Mouse (Mus musculus) midbrain, embryonic 11.5 days (tissue): ENCODE measurements around the gene Dnaaf2. TPM values are rescaled to one million over a fixed set of nuclear protein-coding genes. Genes with fewer than 3 reads are reported as not detected.
A peak's percentile ranks its signal among the peaks of the same experiment; 100 is the strongest.

Source experiments
- ATAC-seq: fragments of 200-750 bp; cut with Nextera tagmentation; 2 replicates; pipeline ENCODE4 v1.8.0; 2017; ENCODE audit warnings: moderate TSS enrichment, moderate library complexity; ENCODE audit not compliant: low FRiP score
- DNase-seq: peaks from one replicate; pipeline ENCODE4 v3.0.0; 2015; ENCODE audit warnings: low spot score; ENCODE audit errors: missing footprints
- H3K27ac ChIP-seq: fragments of 300-500 bp; sonication (generic); 2 replicates; pipeline ENCODE4 v1.5.1; 2014; ENCODE audit warnings: low read depth, low read length
- H3K27me3 ChIP-seq: fragments of 300-500 bp; sonication (generic); 2 replicates; pipeline ENCODE4 v1.6.1; 2014; ENCODE audit warnings: mild to moderate bottlenecking, low read length, moderate library complexity, mixed read lengths; ENCODE audit not compliant: control insufficient read depth, insufficient read depth
- H3K36me3 ChIP-seq: fragments of 300-500 bp; sonication (generic); 2 replicates; pipeline ENCODE4 v1.6.1; 2014; ENCODE audit warnings: mild to moderate bottlenecking, low read length, moderate library complexity, mixed read lengths; ENCODE audit not compliant: control insufficient read depth, insufficient read depth
- H3K4me1 ChIP-seq: fragments of 300-500 bp; sonication (generic); 2 replicates; pipeline ENCODE4 v1.6.1; 2014; ENCODE audit warnings: low read length; ENCODE audit not compliant: control insufficient read depth, insufficient read depth
- H3K4me2 ChIP-seq: fragments of 300-500 bp; sonication (generic); 2 replicates; pipeline ENCODE4 v1.6.1; 2014; ENCODE audit warnings: mild to moderate bottlenecking, moderate library complexity
- H3K4me3 ChIP-seq: fragments of 300-500 bp; sonication (generic); 2 replicates; pipeline ENCODE4 v1.5.1; 2014; ENCODE audit warnings: low read depth, low read length
- H3K9ac ChIP-seq: fragments of 300-500 bp; sonication (generic); 2 replicates; pipeline ENCODE4 v1.6.1; 2014; ENCODE audit warnings: low read length
- H3K9me3 ChIP-seq: fragments of 300-500 bp; sonication (generic); 2 replicates; pipeline ENCODE4 v1.6.1; 2016; ENCODE audit warnings: low read length; ENCODE audit not compliant: control insufficient read depth
- WGBS: fragments of 180-500 bp; shearing (Covaris S2); extraction: QIAGEN DNeasy Blood & Tissue Kit; methylation state at CpG from one replicate; pipeline ENCODE4 v1.1.7; 2014; 5-methylcytosine and 5-hydroxymethylcytosine counted together
- polyA plus RNA-seq: library from polyadenylated mRNA; unstranded; fragments of >200 nt; fragmentation: Nextera tagmentation; extraction: Ambion mirVana; gene quantifications from 2 replicates; pipeline ENCODE4 v1.2.1, GENCODE M21; 2014

Dnaaf2 gene
- polyA plus RNA-seq, 1 experiment from 2014 or later: 13.3 TPM

GRCm38 (mm10) chr12:69220613-69221277 lies 22.5 kb upstream of the Dnaaf2 start:
- H3K9me3 ChIP-seq: no peaks in the 10 kb centered on the region
- no peak overlapping the region for H3K4me3 ChIP-seq
- no peaks in the 10 kb centered on the region for H3K4me1 ChIP-seq
- no peaks in the 10 kb centered on the region for H3K36me3 ChIP-seq
- no peak overlapping the region for H3K4me2 ChIP-seq
- WGBS: 91% methylated on average over 19 of the region's 19 CpGs
- no peak overlapping the region for H3K27ac ChIP-seq
- H3K9ac ChIP-seq: no peak overlapping the region
- DNase-seq (no peak), ATAC-seq (no peak)
- H3K27me3 ChIP-seq: no peaks in the 10 kb centered on the region

- Histone ChIP-seq H3K4me3 (no peak overlapping the region), H3K27ac (no peak overlapping the region), H3K9ac (no peak overlapping the region), H3K9me3 (no peaks in the 10 kb centered on the region), H3K36me3 (peaks cover 11% of the 10 kb centered on the region; the same call in 1 of the 2 replicates), H3K4me1 (no peaks in the 10 kb centered on the region), H3K27me3 (no peaks in the 10 kb centered on the region), H3K4me2 (no peak overlapping the region)
- no peak for ATAC-seq
- 96% methylated on average over 7 of the region's 7 CpGs for WGBS
- DNase-seq: no peak
Measured at GRCm38 (mm10) chr12:69216587-69216986, 18.4 kb upstream of the Dnaaf2 start.

GRCm38 (mm10) chr12:69215000-69215785 lies 17.0 kb upstream of the Dnaaf2 start:
- H3K27ac ChIP-seq: no peak overlapping the region
- no peak overlapping the region for H3K4me3 ChIP-seq
- H3K4me2 ChIP-seq: no peak overlapping the region
- 86% methylated on average over 3 of the region's 3 CpGs for WGBS
- DNase-seq: no peak
- no peak for ATAC-seq
- no peaks in the 10 kb centered on the region for H3K4me1 ChIP-seq
- no peaks in the 10 kb centered on the region for H3K9me3 ChIP-seq
- no peak overlapping the region for H3K9ac ChIP-seq
- H3K36me3 ChIP-seq: peaks cover 14% of the 10 kb centered on the region
- H3K27me3 ChIP-seq: no peaks in the 10 kb centered on the region

- Histone ChIP-seq H3K27me3 (no peaks in the 10 kb centered on the region), H3K9ac (no peak overlapping the region), H3K4me1 (no peaks in the 10 kb centered on the region), H3K9me3 (no peaks in the 10 kb centered on the region), H3K27ac (no peak overlapping the region), H3K4me2 (no peak overlapping the region), H3K4me3 (no peak overlapping the region), H3K36me3 (peaks cover 14% of the 10 kb centered on the region)
- DNase-seq: no peak
- ATAC-seq: no peak
- 94% methylated on average over 7 of the region's 7 CpGs for WGBS
Measured at GRCm38 (mm10) chr12:69214393-69214792, 16.2 kb upstream of the Dnaaf2 start.

GRCm38 (mm10) chr12:69213186-69213777 lies 15.1 kb upstream of the Dnaaf2 start:
- Histone ChIP-seq H3K36me3 (peaks cover 14% of the 10 kb centered on the region), H3K9me3 (no peaks in the 10 kb centered on the region), H3K4me2 (no peak overlapping the region), H3K27ac (no peak overlapping the region), H3K4me1 (no peaks in the 10 kb centered on the region), H3K4me3 (no peak overlapping the region), H3K9ac (no peak overlapping the region), H3K27me3 (no peaks in the 10 kb centered on the region)
- ATAC-seq: no peak
- 92% methylated on average over 13 of the region's 13 CpGs for WGBS
- DNase-seq: no peak

GRCm38 (mm10) chr12:69211057-69211456 lies 12.8 kb upstream of the Dnaaf2 start:
- DNase-seq: no peak
- peaks cover 17% of the 10 kb centered on the region for H3K36me3 ChIP-seq
- H3K4me3 ChIP-seq: no peak overlapping the region
- 93% methylated on average over 5 of the region's 5 CpGs for WGBS
- H3K27me3 ChIP-seq: no peaks in the 10 kb centered on the region
- H3K4me2 ChIP-seq: no peak overlapping the region
- no peak overlapping the region for H3K27ac ChIP-seq
- H3K9ac ChIP-seq: no peak overlapping the region
- ATAC-seq: no peak
- no peaks in the 10 kb centered on the region for H3K4me1 ChIP-seq
- H3K9me3 ChIP-seq: no peaks in the 10 kb centered on the region

GRCm38 (mm10) chr12:69210056-69210979 lies 12.1 kb upstream of the Dnaaf2 start:
- WGBS: 94% methylated on average over 18 of the region's 18 CpGs
- Histone ChIP-seq H3K4me2 (no peak overlapping the region), H3K27ac (no peak overlapping the region), H3K4me3 (no peak overlapping the region), H3K36me3 (peaks cover 17% of the 10 kb centered on the region), H3K9ac (no peak overlapping the region), H3K4me1 (no peaks in the 10 kb centered on the region), H3K27me3 (no peaks in the 10 kb centered on the region), H3K9me3 (no peaks in the 10 kb centered on the region)
- DNase-seq (peak; percentile 70), ATAC-seq (no peak)

- 83% methylated on average over 2 of the region's 2 CpGs for WGBS
- no peaks in the 10 kb centered on the region for H3K4me1 ChIP-seq
- no peak for ATAC-seq
Measured at GRCm38 (mm10) chr12:69208520-69208919, 10.3 kb upstream of the Dnaaf2 start.

More at GRCm38 (mm10) chr12:69208520-69208919, 10.3 kb upstream of the Dnaaf2 start:
- H3K36me3 ChIP-seq: peaks cover 14% of the 10 kb centered on the region
- H3K27me3 ChIP-seq: no peaks in the 10 kb centered on the region
- H3K4me3 ChIP-seq: no peak overlapping the region
- no peaks in the 10 kb centered on the region for H3K9me3 ChIP-seq
- no peak overlapping the region for H3K4me2 ChIP-seq
- peak; percentile 64 for DNase-seq
- no peak overlapping the region for H3K27ac ChIP-seq
- H3K9ac ChIP-seq: no peak overlapping the region
